Mouse (Mus musculus) ovary, postnatal 10 days (tissue): ENCODE data around the gene Kiss1r.

Experiments used
- DNase-seq: peaks from one replicate; pipeline ENCODE4 v3.0.0; 2022; ENCODE audit warnings: low spot score

The Kiss1r gene

DNA sequence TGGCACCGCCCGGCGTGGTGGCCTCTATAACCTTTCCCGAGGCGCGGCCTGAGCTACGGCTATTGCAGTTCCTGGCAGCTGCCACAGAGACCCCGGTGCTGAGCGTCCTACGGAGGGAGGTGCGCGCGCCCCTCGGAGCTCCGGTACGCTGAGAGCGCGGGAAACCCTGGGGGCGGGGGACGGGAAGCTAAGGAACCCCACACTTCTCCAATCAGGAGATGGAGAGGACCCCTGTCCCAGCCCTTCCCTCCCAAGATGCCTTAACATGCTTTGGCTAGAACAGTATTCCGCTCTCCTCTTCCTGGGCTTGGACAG lies 54.4 kb downstream of the Kiss1r start:
- DNase-seq: no peak
